Mouse (Mus musculus): ENCODE measurements at regions not wholly inside any gene's neighbourhood (a gene's known extent, or its start where the extent isn't known, plus 50 kb on each side); places are given as distances from the start of the nearest gene placed in this dataset.
"Not testable (repeated sequence)": the region's sequence is repeated elsewhere in the genome, so short reads cannot be mapped to it uniquely, and the experiment has no call there.

GRCm38 (mm10) chr5:89354936-89355335 is 102.8 kb downstream of the Gc start:
- not testable (repeated sequence) for ATAC-seq (ENCODE audit: low TSS enrichment)

GRCm38 (mm10) chr5:89347771-89348170 is 109.9 kb downstream of the Gc start:
- ATAC-seq (ENCODE audit: low TSS enrichment), result no peak

- peak; percentile 92 for ATAC-seq (ENCODE audit: low TSS enrichment)
These were observed 117.2 kb downstream of the Gc start for GRCm38 (mm10) chr5:89340532-89340931.

GRCm38 (mm10) chr5:89337966-89338657 is 119.6 kb downstream of the Gc start:
- ATAC-seq (ENCODE audit: low TSS enrichment), result no peak
